Mouse (Mus musculus): ENCODE data around the gene Dld.

DNA sequence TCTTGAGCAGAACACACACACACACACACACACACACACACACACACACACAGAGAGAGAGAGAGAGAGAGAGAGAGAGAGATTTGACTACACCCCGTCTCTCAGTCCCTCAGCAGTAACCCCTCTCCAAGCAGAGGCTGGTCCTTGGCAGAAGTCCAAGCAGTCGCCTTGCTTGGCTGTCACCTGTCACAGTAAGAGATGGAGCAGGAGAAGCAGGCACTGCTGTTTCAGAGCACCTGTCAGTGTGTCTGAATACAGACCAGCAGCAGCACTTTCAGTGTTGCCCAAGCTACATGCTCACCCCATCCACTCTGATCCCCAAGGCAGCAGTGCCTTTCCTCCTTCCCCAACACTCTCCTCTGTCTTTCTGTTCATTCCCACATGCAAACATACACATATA, 29.6 kb upstream of the Dld start:
- no peak for TF ChIP-seq CTCF (IDR thresholded peaks at IDR 0.05; ENCODE audit: insufficient read depth, low read length)
- TF ChIP-seq POLR2A (IDR thresholded peaks at IDR 0.05; ENCODE audit: borderline replicate concordance, extremely low read depth, low read depth, low read length): no peak
